Mouse (Mus musculus) thymus, adult 2 months (tissue): ENCODE measurements around the gene Exoc8.

Source experiments
- CTCF ChIP-seq: fragments of 200-500 bp; IDR thresholded peaks from 2 replicates; pipeline ENCODE4 v1.5.1; 2012; ENCODE audit warnings: mild to moderate bottlenecking, control low read depth, low read length, moderate library complexity, borderline replicate concordance; ENCODE audit not compliant: control insufficient read depth, poor library complexity, insufficient read depth; ENCODE audit errors: extremely low read depth
- POLR2A ChIP-seq: fragments of 200-500 bp; IDR thresholded peaks from 2 replicates; pipeline ENCODE4 v1.6.1; 2012; ENCODE audit warnings: mild to moderate bottlenecking, low read length, control low read depth, moderate library complexity; ENCODE audit not compliant: control insufficient read depth, poor library complexity, insufficient read depth; ENCODE audit errors: extremely low read depth

DNA sequence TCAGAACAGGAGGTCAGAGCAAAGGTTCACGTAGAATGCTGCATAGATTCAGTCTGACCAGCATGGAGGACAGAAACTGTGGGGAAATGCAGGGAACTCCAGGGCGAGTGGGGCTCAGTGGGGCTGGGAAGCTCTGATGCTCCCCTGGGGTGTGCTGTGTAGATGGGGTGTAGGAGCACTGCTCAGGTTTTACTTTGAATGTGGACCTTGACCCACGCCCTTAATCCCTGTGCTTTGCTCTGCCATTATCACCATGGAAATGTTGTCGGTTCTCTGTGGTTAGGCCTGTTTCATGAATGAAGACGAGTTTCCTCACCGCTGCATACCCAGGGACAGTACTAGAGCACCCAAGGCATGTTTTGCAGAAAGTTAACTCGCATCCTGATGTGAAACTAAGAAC is 26.0 kb downstream of the Exoc8 start:
- TF ChIP-seq POLR2A = no peak
- TF ChIP-seq CTCF = no peak
